Mouse (Mus musculus) heart, embryonic 10.5 days (tissue): ENCODE measurements around the gene Pde1c. TPM values are rescaled to one million over a fixed set of nuclear protein-coding genes. Genes with fewer than 3 reads are reported as not detected.

Experiments used
- DNase-seq: peaks from one replicate; pipeline ENCODE4 v3.0.0-alpha.2; 2017; ENCODE audit warnings: low spot score
- H3K27ac ChIP-seq: fragments of 300-500 bp; sonication (generic); 2 replicates; pipeline ENCODE4 v1.5.1; 2016; ENCODE audit warnings: mild to moderate bottlenecking
- H3K27me3 ChIP-seq: fragments of 300-500 bp; sonication (generic); 2 replicates; pipeline ENCODE4 v1.6.1; 2016; ENCODE audit warnings: mild to moderate bottlenecking; ENCODE audit not compliant: poor library complexity, insufficient read depth, severe bottlenecking
- H3K36me3 ChIP-seq: fragments of 300-500 bp; sonication (generic); 2 replicates; pipeline ENCODE4 v1.6.1; 2016; ENCODE audit warnings: mild to moderate bottlenecking, moderate library complexity
- H3K4me1 ChIP-seq: fragments of 300-500 bp; sonication (generic); 2 replicates; pipeline ENCODE4 v1.6.1; 2016; ENCODE audit warnings: mild to moderate bottlenecking
- H3K4me3 ChIP-seq: fragments of 300-500 bp; sonication (generic); 2 replicates; pipeline ENCODE4 v1.5.1; 2016; ENCODE audit warnings: mild to moderate bottlenecking, moderate library complexity
- H3K9me3 ChIP-seq: fragments of 300-500 bp; sonication (generic); 2 replicates; pipeline ENCODE4 v1.6.1; 2016; ENCODE audit warnings: mild to moderate bottlenecking, moderate library complexity
- WGBS: fragments of 180-500 bp; shearing (Covaris S2); methylation state at CpG from one replicate; pipeline ENCODE4 v1.1.7; 2016; 5-methylcytosine and 5-hydroxymethylcytosine counted together
- polyA plus RNA-seq: library from polyadenylated mRNA; unstranded; fragments of >200 nt; fragmentation: Nextera tagmentation; extraction: Ambion mirVana; gene quantifications from 2 replicates; pipeline ENCODE4 v1.2.1, GENCODE M21; 2016

Gene Pde1c
- polyA plus RNA-seq, 1 experiment from 2014 or later, result 2.2 TPM

DNA sequence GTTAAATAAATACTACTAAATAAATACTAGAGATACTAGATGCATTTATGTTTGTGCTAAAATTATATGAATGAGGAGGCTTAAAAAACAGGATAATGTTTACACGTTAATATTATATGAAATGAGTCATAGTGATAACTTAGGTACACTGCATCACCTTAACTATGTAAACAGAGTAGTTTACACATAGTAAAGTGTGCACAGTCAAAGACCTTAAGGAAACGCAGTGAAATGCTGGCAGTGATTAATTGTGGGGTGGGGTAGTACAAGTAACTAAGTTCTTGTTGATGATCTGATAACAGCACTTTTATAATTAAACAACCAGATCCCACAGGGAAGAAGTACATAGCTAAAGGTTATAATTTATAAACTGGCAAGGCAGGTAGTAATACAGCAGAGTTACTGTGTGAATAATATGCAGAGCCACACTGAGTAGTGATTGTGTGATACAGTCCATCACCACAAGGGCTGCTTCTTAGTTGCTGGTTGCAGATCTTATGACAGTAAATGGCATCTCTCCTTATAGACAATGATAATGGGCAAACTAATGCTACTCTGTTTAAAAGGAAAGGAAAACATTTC, 469.3 kb downstream of the Pde1c start:
- 84% methylated on average over 2 of the region's 2 CpGs for WGBS
- Histone ChIP-seq H3K4me3 (no peak overlapping the region), H3K9me3 (peaks cover 5% of the 10 kb centered on the region), H3K4me1 (no peaks in the 10 kb centered on the region), H3K36me3 (0 out of 2 replicates have a peak, but pooled peaks cover 4% of the 10 kb centered on the region), H3K27ac (no peak overlapping the region), H3K27me3 (no peaks in the 10 kb centered on the region)
- DNase-seq, result no peak

DNA sequence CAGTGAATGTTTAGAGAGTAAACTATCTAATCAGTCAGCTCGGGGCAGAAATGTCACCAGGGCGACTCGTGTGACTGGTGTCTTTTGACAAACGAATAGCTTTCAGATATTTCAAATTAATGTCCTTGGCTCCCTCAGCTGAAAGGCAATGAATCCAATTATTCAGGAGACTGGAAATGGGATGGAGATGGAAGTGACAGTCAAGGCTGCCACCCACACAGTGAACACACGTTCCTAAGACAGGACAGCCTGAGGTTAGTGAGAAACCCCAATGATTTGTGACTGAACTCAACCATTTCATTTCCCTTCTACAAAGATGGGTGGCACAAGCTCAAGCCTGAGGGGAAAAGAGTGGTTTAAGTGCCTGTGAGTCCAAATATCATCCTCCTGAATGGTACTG, 470.5 kb downstream of the Pde1c start:
- DNase-seq, result no peak
- no peaks in the 10 kb centered on the region for H3K4me1 ChIP-seq
- 0 out of 2 replicates have a peak, but pooled peaks cover 4% of the 10 kb centered on the region for H3K36me3 ChIP-seq
- no peaks in the 10 kb centered on the region for H3K27me3 ChIP-seq
- H3K9me3 ChIP-seq, result peaks cover 5% of the 10 kb centered on the region
- 55% methylated on average over 5 of the region's 5 CpGs for WGBS
- no peak overlapping the region for H3K4me3 ChIP-seq
- no peak overlapping the region for H3K27ac ChIP-seq

DNA sequence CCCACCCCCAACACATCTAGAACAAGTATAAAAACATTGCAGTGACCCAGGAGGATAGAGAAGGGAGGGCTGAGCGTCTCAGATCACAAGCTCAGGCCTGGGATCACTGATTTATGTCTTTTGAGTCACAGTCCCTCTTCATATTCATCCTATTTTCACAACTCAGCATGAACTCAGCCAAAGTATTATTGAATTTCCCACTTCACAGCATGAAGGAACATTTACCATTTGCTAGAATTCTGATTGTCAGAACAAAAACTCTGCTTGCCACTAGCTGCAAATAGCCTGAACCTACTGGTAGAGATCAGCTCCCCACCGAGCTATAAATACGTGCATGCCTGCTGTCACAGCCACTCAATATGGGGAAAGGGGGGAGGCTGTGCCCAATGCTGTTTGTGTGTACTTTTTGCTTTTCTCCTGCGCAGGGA, 492.5 kb downstream of the Pde1c start:
- Histone ChIP-seq H3K27me3 (no peaks in the 10 kb centered on the region), H3K4me3 (no peak overlapping the region), H3K4me1 (no peaks in the 10 kb centered on the region), H3K9me3 (no peaks in the 10 kb centered on the region), H3K36me3 (no peaks in the 10 kb centered on the region), H3K27ac (0 out of 2 replicates have a peak overlapping the region, but pooled peaks have one; percentile 42)
- WGBS, result 29% methylated on average over 4 of the region's 4 CpGs
- DNase-seq, result no peak

DNA sequence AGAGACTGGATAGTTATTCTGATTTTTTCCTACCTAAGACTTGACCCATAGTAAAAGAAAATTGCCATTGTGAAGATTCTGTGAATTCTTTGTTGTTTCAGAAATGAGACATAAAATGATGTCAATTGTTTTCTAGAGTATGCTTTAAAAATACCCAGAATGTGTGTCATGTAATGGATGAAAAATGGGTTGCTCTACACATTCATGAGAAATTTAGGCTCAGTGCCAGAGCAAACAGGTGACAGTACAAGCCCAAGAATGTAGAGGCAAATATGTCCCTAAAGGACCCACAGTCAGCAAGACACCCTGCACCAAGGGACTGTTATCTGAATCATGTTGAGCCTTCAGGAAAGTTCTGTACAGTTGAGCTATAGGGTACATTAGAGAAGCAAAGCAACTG, 500.4 kb downstream of the Pde1c start:
- Histone ChIP-seq H3K27me3 (no peaks in the 10 kb centered on the region), H3K9me3 (no peaks in the 10 kb centered on the region), H3K4me3 (no peak overlapping the region), H3K36me3 (no peaks in the 10 kb centered on the region), H3K27ac (no peak overlapping the region), H3K4me1 (no peaks in the 10 kb centered on the region)
- no peak for DNase-seq

DNA sequence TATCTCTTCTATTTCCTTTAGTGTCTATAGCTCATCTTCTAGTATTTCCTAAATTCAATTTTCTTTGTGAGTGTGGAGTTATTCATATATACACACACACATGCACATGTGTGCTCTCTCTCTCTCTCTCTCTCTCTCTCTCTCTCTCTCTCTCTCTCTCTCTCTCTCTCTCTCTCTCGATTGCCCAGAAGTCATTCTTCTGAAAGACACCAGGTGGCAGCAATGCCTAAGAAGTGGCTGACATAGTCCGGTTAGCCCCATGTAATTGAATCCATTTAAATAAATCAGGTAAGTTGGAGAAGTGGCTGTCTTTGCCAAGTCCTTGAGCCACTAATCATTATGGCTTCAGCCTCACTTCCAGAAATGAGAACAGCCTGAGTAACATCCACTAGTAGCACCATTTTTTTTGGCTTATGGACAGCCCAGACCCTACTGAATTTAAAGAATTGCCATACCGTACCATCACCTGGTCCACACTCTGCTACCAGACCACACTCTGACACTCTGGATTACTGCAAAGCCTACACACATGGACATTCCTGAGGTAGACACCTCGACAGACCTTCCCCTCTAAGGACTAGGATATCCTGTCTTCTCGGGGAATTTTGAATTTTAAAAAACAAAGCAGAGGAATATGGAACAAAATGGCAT, 502.1 kb downstream of the Pde1c start:
- no peaks in the 10 kb centered on the region for H3K36me3 ChIP-seq
- H3K4me3 ChIP-seq, result no peak overlapping the region
- no peaks in the 10 kb centered on the region for H3K9me3 ChIP-seq
- DNase-seq, result no peak
- no peaks in the 10 kb centered on the region for H3K27me3 ChIP-seq
- WGBS, result 39% methylated on average over 5 of the region's 5 CpGs
- no peak overlapping the region for H3K27ac ChIP-seq
- no peaks in the 10 kb centered on the region for H3K4me1 ChIP-seq

DNA sequence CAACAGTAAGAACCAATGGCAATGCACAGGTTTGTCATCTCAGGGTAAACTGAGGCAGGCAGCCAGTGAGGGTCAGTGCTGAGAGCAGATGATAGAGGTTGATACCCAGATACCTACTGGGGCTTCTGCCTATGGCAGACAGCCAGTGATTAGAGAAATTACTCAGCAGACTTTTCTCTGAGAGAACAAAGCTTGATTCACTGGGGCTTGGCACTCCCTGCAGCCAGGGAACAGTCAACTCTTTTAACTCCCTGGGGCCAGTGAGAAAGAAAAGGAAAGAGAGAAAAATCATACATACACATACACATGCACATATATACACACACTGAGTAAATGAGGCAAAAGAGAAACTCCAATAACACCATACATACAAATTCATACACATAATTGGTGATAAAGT, 505.2 kb downstream of the Pde1c start:
- no peaks in the 10 kb centered on the region for H3K4me1 ChIP-seq
- H3K4me3 ChIP-seq, result no peak overlapping the region
- no peaks in the 10 kb centered on the region for H3K27me3 ChIP-seq
- H3K27ac ChIP-seq, result no peak overlapping the region
- H3K36me3 ChIP-seq, result no peaks in the 10 kb centered on the region
- no peaks in the 10 kb centered on the region for H3K9me3 ChIP-seq
- DNase-seq, result no peak

DNA sequence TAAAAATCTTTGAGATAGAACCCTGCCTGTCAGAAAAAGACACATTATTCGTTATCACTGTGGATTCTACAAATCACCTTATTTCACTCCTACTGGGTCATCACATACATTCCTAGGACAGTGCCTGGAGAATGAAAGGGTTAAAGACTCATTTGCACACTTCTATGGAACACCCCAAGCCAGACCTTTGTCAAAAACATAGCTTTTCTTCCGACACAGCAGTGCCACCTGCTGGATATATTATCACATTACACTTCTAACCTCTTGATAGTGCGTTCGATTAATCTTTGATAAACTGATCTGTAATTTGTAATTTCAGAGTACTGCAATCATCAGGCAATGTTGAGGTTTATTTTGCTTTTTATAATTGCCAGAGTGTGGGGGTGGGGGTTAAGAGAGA, 519.8 kb downstream of the Pde1c start:
- Histone ChIP-seq H3K36me3 (no peaks in the 10 kb centered on the region), H3K4me3 (no peak overlapping the region), H3K4me1 (peaks cover 8% of the 10 kb centered on the region; the same call in 1 of the 2 replicates), H3K27ac (no peak overlapping the region), H3K27me3 (no peaks in the 10 kb centered on the region), H3K9me3 (no peaks in the 10 kb centered on the region)
- WGBS, result 31% methylated on average over 4 of the region's 4 CpGs
- DNase-seq, result peak; percentile 27

DNA sequence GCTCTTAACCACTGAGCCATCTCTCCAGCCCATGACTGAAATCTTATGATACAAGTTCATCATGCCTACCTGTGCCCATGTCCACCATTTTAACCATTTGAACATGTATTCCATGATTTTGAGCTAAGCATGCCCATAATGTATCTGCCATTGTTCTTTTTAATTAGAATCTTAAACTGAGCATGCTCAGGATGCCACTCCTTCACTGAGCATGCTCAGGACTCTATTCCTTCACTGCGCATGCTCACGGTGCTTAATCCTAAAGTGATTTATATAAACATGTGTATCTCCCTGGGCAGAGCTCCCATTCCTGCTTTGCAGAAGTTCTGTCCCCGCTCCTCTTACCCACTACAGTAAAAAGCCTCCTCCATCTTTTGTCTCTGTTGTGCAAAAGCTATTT, 520.3 kb downstream of the Pde1c start:
- peaks cover 8% of the 10 kb centered on the region; the same call in 1 of the 2 replicates for H3K4me1 ChIP-seq
- peak; percentile 36 for DNase-seq
- H3K27ac ChIP-seq, result no peak overlapping the region
- 84% methylated on average over 3 of the region's 3 CpGs for WGBS
- H3K36me3 ChIP-seq, result no peaks in the 10 kb centered on the region
- no peaks in the 10 kb centered on the region for H3K9me3 ChIP-seq
- H3K4me3 ChIP-seq, result no peak overlapping the region
- H3K27me3 ChIP-seq, result no peaks in the 10 kb centered on the region

DNA sequence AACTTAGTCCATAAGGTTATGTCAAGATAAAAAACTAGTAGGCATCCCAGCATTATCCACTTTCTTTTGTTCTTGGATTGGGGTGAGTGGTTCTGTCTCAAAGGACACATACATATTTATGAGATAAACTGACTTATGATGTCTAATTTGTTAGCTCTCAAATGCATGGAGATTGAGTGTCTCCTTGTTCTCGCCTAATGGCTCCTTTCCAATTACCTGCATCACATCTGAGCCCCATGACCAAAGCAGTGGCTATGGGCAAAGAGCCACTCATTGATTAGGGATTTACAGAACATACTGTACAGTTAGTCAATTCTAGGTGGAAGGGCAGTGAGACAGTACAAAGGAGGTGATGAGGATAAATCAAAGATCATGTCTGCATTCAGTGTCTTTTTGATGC, 524.2 kb downstream of the Pde1c start:
- no peak for DNase-seq
- no peak overlapping the region for H3K4me3 ChIP-seq
- H3K4me1 ChIP-seq, result no peaks in the 10 kb centered on the region
- no peaks in the 10 kb centered on the region for H3K36me3 ChIP-seq
- no peak overlapping the region for H3K27ac ChIP-seq
- 85% methylated on average over 1 of the region's 1 CpGs for WGBS
- H3K9me3 ChIP-seq, result no peaks in the 10 kb centered on the region
- H3K27me3 ChIP-seq, result no peaks in the 10 kb centered on the region

DNA sequence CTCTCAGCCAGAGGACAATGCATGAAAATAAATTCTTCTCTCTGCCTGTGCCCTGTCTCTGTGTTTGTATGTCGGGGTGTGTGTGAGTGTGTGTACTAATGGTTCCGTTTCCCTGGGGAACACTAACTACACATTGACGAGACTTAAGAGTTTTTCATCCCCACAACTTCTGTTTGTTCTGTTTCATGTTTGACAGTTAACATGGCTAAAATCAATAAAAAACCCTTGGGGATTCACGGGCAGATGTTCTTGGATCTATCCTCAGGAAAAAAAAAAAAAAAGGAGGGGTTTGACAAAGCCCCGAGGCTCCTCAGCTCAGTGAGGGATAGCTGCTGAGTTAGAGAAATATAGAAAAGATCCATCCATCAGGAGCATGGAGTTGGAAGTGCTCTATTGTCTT, 524.6 kb downstream of the Pde1c start:
- Histone ChIP-seq H3K27ac (no peak overlapping the region), H3K4me3 (no peak overlapping the region), H3K9me3 (no peaks in the 10 kb centered on the region), H3K36me3 (no peaks in the 10 kb centered on the region), H3K27me3 (no peaks in the 10 kb centered on the region), H3K4me1 (no peaks in the 10 kb centered on the region)
- WGBS, result 68% methylated on average over 5 of the region's 5 CpGs
- no peak for DNase-seq

DNA sequence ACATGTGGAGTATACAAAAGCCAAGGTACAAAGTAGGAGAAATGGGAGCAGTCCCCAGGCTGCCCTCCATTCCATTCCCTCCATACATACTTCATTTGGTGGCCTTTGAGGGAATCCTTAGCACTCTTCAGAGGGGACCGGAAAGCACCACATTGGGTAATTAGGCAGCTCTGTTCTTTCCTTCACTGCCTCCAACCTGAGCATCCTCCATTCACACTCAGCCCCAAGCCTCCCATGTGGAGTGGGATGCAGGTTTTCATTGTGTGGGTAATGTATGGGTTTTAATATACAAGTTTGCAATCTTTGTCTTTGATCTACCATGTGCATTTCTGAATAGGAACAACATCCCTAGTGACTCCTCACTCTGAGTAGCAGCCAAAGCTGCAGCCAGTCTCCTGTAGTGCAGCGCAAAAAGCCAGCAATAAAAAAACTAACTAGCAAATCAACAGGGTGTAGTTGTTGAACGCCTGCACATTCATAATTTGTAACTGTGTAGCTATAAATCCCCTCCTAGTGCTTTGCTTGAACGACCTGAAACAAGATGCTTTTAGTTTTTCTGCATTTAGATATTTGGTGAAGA, 529.3 kb downstream of the Pde1c start:
- WGBS, result 72% methylated on average over 4 of the region's 4 CpGs
- H3K4me1 ChIP-seq, result no peaks in the 10 kb centered on the region
- H3K27me3 ChIP-seq, result no peaks in the 10 kb centered on the region
- no peaks in the 10 kb centered on the region for H3K9me3 ChIP-seq
- no peak overlapping the region for H3K4me3 ChIP-seq
- H3K36me3 ChIP-seq, result no peaks in the 10 kb centered on the region
- no peak overlapping the region for H3K27ac ChIP-seq
- no peak for DNase-seq

DNA sequence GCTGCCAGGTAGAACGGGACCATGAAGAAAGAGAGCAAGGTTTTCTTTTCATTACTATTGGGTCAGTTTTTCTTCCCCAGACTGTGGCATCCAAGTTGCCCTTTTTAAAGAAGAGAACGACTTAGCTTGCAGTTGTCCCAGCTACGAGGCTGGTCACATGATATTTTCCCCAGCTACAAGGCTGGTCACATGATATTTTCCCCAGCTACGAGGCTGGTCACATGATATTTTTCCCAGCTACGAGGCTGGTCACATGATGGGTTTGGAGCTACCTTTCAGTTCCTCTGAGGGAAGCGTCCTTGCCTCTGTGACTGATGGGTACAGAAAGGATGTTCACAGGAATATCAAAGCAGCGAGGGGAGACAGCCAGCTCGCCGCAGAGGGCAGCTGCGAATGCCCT, 533.8 kb downstream of the Pde1c start:
- Histone ChIP-seq H3K4me3 (no peak overlapping the region), H3K27ac (no peak overlapping the region), H3K27me3 (no peaks in the 10 kb centered on the region), H3K9me3 (no peaks in the 10 kb centered on the region), H3K36me3 (no peaks in the 10 kb centered on the region), H3K4me1 (0 out of 2 replicates have a peak, but pooled peaks cover 4% of the 10 kb centered on the region)
- WGBS, result 67% methylated on average over 10 of the region's 10 CpGs
- DNase-seq, result no peak

DNA sequence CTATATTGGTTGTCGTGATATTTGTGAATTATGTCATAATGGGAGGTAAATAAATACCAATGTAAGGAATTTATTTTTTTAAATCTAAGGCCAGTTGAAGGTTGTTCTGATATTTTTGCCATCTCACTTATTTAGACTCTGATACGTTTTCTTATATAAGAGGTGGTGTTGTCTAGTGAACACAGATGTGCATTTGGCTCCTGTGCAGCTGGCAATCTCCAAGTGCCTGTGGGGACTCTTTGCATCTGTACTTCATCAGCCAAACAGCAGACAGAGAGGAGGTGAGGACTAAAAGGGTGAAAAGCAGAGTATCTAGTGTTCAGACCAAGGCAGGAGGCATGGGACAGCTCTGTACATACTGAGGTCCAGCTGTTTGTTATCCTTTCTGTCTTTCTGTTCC, 536.7 kb downstream of the Pde1c start:
- Histone ChIP-seq H3K27ac (no peak overlapping the region), H3K9me3 (no peaks in the 10 kb centered on the region), H3K36me3 (no peaks in the 10 kb centered on the region), H3K4me1 (0 out of 2 replicates have a peak, but pooled peaks cover 4% of the 10 kb centered on the region), H3K27me3 (no peaks in the 10 kb centered on the region), H3K4me3 (no peak overlapping the region)
- DNase-seq, result no peak
- WGBS, result 83% methylated on average over 2 of the region's 2 CpGs
